Mouse (Mus musculus) small intestine, adult 2 months (tissue): Measurements from ENCODE around the gene Pcsk4. TPM values are rescaled to one million over a fixed set of nuclear protein-coding genes. Genes with fewer than 3 reads are reported as not detected.
"Not testable (repeated sequence)": the region's sequence is repeated elsewhere in the genome, so short reads cannot be mapped to it uniquely, and the experiment has no call there.

Experiments
- H3K27ac ChIP-seq: fragments of 200-500 bp; 2 replicates; pipeline ENCODE4 v1.5.1; 2012; ENCODE audit warnings: low read depth, low read length, control low read depth, inconsistent platforms; ENCODE audit not compliant: insufficient read depth
- H3K27me3 ChIP-seq: fragments of 200-500 bp; 2 replicates; pipeline ENCODE4 v1.6.1; 2012; ENCODE audit warnings: mild to moderate bottlenecking, moderate library complexity, low read length, inconsistent platforms; ENCODE audit not compliant: control insufficient read depth, insufficient read depth
- H3K36me3 ChIP-seq: fragments of 200-500 bp; 2 replicates; pipeline ENCODE4 v1.6.1; 2012; ENCODE audit warnings: mild to moderate bottlenecking, low read length, control low read depth, inconsistent platforms; ENCODE audit not compliant: control insufficient read depth, insufficient read depth
- H3K4me1 ChIP-seq: fragments of 200-500 bp; 2 replicates; pipeline ENCODE4 v1.6.1; 2012; ENCODE audit warnings: low read length, inconsistent platforms, mixed read lengths; ENCODE audit not compliant: control insufficient read depth, insufficient read depth, insufficient read length
- H3K4me3 ChIP-seq: fragments of 200-500 bp; 2 replicates; pipeline ENCODE4 v1.5.1; 2012; ENCODE audit warnings: low read depth, mild to moderate bottlenecking, control low read depth, inconsistent platforms, low read length, moderate library complexity
- CTCF ChIP-seq: fragments of 200-500 bp; IDR thresholded peaks from 2 replicates; pipeline ENCODE4 v1.5.1; 2012; ENCODE audit warnings: low read depth, mild to moderate bottlenecking, control low read depth, inconsistent platforms, low read length, moderate library complexity, mixed read lengths; ENCODE audit not compliant: insufficient replicate concordance, insufficient read length; ENCODE audit errors: extremely low read depth
- POLR2A ChIP-seq: fragments of 200-500 bp; IDR thresholded peaks from 2 replicates; pipeline ENCODE4 v1.6.1; 2012; ENCODE audit warnings: low read depth, mild to moderate bottlenecking, control low read depth, inconsistent platforms, low read length, moderate library complexity
- WGBS: fragments of 180-500 bp; shearing (Covaris S2); methylation state at CpG from one replicate; pipeline ENCODE4 v1.1.7; 2018; 5-methylcytosine and 5-hydroxymethylcytosine counted together
- polyA plus RNA-seq: library from polyadenylated mRNA; depleted of rRNA; stranded (reverse); fragments of >200 nt; gene quantifications from 2 replicates; pipeline ENCODE4 v1.2.3, GENCODE M21; 2012

The Pcsk4 gene
- polyA plus RNA-seq, 1 experiment: 27.0 TPM

DNA sequence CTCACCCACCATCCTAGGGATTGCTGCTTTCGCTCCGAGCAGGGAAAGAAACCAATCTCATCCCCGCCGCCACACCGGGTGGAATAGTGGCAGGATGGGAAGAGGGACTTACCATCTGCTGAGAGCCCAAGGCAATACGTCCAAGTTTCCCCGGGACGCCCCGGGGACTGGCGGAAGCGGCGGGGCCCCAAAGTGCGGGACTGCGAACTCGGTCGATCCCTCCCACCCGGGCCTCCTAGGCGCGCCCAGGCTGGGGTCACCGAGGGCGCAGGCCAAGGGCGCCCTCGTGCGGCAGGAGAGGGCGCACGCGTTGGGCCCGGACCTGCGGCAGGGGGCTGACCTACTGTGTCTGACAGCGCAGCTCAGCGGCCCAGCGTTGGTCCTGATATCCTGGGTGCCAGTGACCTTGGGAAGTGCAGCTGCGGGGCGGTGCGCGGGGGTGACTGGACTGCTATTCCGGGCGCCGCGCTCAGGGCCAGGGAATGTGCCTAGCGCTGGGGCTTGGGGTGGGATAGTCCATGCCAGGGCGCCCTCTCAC, 19.0 kb upstream of the Pcsk4 start, which contains the start of gene Adamtsl5:
Gene Adamtsl5 (minus strand): TSS at position 169 of the 538 bp plus-strand sequence.
- peak within 1 kb of the TSS; percentile 39 for H3K27ac ChIP-seq
- 3% methylated on average over 42 of the region's 42 CpGs for WGBS

DNA sequence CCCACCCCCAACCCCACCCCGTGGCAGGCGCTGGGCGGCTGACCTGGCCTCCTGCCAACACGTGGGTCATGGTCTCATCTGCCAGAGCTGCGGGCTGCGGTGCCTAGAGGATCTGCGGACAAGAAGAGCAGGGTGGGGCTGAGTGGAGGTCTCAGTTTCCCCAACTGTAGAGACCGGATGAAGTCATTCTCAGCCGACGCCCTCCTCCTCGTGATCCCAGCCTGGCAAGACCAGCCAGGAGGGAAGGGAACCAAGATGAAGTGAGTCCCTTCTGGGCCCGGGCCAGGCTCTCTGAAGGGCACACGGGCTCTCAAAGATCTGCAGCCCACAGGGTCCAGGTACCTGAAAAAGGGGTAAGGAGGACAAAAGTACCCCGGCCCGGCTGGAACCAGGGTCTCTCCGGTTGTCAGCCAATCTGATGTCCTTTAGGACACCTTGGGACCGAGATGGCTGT, 18.2 kb upstream of the Pcsk4 start:
- Histone ChIP-seq H3K27ac (peak overlapping the region; percentile 39), H3K4me1 (peaks cover 46% of the 10 kb centered on the region)
- peak; percentile 3; the same call in 1 of the 2 replicates for TF ChIP-seq POLR2A
- TF ChIP-seq CTCF: no peak

More for the DNA sequence above, 19.0 kb upstream of the Pcsk4 start, which contains the start of gene Adamtsl5:
- TF ChIP-seq CTCF: peak; percentile 76
- peak; percentile 51; the same call in 1 of the 2 replicates for TF ChIP-seq POLR2A
- Histone ChIP-seq H3K4me1 (peaks cover 41% of the 10 kb centered on the region), H3K4me3 (peak within 1 kb of the TSS; percentile 61), H3K27me3 (no peaks in the 10 kb centered on the region), H3K36me3 (no peaks in the 10 kb centered on the region)

DNA sequence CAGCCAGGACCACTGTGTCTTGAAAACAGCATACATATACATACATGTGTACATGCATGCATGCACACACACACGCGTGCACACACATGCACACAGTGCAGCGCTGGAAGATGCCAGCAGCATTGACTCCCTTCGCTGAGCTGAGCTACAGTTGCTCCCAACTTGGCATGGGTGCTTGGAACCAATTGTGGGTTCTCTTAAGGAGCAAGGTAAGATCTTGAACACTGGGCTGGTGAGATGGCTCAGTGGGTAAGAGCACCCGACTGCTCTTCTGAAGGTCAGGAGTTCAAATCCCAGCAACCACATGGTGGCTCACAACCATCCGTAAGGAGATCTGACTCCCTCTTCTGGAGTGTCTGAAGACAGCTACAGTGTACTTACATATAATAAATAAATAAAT, 16.6 kb upstream of the Pcsk4 start:
- not testable (repeated sequence) for H3K27me3 ChIP-seq, H3K36me3 ChIP-seq, H3K4me3 ChIP-seq, H3K27ac ChIP-seq
- WGBS: 89% methylated on average over 6 of the region's 6 CpGs
- peaks cover 51% of the 10 kb centered on the region for H3K4me1 ChIP-seq

More for the DNA sequence above, 18.2 kb upstream of the Pcsk4 start:
- H3K27me3 ChIP-seq: no peaks in the 10 kb centered on the region
- 5% methylated on average over 17 of the region's 17 CpGs for WGBS
- peak overlapping the region; percentile 61 for H3K4me3 ChIP-seq
- no peaks in the 10 kb centered on the region for H3K36me3 ChIP-seq

DNA sequence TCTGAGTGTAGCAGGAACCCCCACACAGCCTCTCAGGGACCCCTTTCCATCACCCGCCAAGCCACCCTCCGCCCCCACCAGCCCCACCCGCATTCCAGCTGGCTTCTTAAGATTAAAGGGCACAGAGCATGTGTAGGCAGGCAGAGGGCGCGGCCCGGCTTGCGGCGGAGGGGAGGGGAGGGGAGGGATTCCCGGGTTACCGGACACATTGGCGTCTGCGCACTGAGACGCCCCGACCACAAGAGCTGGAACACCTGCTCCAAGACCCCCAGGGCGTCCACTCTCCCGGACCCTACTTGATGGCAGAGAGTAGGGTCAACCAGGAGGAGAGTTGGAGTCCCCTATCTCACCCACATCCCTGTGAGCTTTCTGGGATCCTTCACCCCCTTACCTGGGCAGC, 15.8 kb upstream of the Pcsk4 start:
- peaks cover 2% of the 10 kb centered on the region; the same call in 1 of the 2 replicates for H3K27me3 ChIP-seq
- H3K4me3 ChIP-seq: peak overlapping the region; percentile 66
- no peaks in the 10 kb centered on the region for H3K36me3 ChIP-seq
- peaks cover 49% of the 10 kb centered on the region for H3K4me1 ChIP-seq
- H3K27ac ChIP-seq: peak overlapping the region; percentile 100
- TF ChIP-seq CTCF: no peak
- peak; percentile 11; the same call in 1 of the 2 replicates for TF ChIP-seq POLR2A
- WGBS: 10% methylated on average over 16 of the region's 16 CpGs

DNA sequence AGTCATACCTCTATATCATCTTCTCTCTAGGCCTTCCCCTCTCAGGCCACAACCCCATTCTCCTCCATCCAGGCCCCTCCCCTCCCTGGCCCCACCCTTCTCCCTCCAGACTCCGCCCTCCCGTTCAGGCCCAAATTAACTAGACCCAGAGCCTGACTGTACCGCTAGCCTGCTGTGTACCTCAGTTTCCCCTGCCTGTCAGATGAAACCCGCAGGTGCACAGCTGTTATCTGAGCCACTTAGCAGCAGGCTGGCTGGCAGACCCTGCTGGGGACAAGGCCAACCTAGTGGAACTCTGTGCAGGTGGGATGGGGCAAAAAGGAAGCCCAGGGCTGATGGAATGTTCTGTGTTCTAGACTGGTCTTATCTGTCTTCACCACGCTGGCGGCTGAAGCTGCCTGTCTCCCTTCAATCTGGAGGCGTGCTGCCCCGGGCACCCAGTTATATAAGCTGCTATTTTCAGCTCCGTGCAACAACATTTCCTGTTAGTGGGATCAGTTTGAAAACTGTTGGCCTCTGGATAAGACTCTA, 14.9 kb upstream of the Pcsk4 start:
- TF ChIP-seq POLR2A (no peak; the same call in 1 of the 2 replicates), CTCF (no peak)
- H3K27me3 ChIP-seq: peaks cover 2% of the 10 kb centered on the region; the same call in 1 of the 2 replicates
- peak overlapping the region; percentile 100 for H3K27ac ChIP-seq
- 9% methylated on average over 9 of the region's 9 CpGs for WGBS
- H3K4me1 ChIP-seq: peaks cover 49% of the 10 kb centered on the region
- no peaks in the 10 kb centered on the region for H3K36me3 ChIP-seq
- H3K4me3 ChIP-seq: peak overlapping the region; percentile 54

DNA sequence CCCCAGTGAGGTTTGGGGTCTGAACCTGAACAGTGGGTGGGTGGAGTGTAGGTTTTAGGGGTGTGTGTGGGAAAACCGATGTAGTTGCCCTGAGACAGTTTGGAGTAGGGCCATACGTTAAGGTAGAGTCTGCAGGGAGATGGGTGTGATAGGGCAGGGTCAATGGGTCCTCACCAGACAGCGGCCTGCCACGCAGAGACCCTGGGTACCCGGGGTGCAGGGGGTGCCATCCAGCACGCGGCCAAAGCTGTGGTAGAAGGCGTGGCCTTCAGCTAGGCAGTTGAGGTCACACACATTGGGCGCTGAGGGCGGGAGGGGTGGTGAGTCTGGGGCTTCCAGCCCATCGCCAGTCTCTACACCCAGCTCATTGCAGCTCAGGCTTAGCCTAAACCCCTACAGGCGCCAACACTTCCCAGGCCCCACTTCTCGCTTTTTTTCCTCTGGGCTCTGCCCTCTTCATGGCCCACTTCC, 14.2 kb upstream of the Pcsk4 start:
- Histone ChIP-seq H3K27ac (peak overlapping the region; percentile 100), H3K36me3 (no peaks in the 10 kb centered on the region), H3K27me3 (peaks cover 2% of the 10 kb centered on the region; the same call in 1 of the 2 replicates), H3K4me1 (peaks cover 47% of the 10 kb centered on the region), H3K4me3 (peak overlapping the region; percentile 36)
- WGBS: 34% methylated on average over 13 of the region's 13 CpGs
- TF ChIP-seq CTCF (no peak), POLR2A (no peak)

DNA sequence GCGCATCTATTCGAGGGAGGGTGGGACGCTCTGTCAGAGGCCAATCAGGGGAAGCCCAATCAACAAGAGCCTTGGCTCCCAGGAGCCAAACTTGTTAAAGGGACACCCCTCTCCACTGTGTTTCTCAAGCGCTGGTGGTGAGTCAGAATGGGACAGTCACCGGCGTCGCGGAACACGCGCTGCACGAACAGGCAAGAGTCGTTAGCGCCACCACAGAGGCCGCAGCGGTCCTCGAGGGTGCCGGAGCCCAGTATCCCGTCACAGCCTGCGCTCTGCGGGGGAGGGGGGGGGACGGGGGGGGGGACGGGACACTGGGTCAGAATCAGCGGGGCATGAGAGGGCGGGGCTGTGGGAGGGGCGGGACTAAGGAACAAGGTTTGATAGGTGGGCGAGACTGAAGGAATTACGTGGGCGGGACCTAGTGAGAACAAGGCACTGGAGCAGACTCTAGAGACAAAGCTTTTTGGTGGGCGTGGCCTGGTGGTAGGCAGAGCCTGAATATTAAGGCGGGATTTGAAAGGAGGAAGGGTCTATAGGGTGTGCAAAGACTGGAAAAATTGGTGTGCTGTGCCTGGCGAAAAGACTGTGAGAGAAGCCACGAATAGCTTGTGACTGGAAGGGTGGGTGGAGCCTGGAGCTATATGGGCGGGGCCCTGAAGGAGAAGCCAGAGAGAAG, 13.6 kb upstream of the Pcsk4 start:
- TF ChIP-seq CTCF: no peak
- TF ChIP-seq POLR2A: no peak
- peaks cover 2% of the 10 kb centered on the region; the same call in 1 of the 2 replicates for H3K27me3 ChIP-seq
- peaks cover 46% of the 10 kb centered on the region for H3K4me1 ChIP-seq
- peak overlapping the region; percentile 36 for H3K4me3 ChIP-seq
- H3K27ac ChIP-seq: no peak overlapping the region
- no peaks in the 10 kb centered on the region for H3K36me3 ChIP-seq
- 2% methylated on average over 33 of the region's 33 CpGs for WGBS
